Mouse (Mus musculus) intestine, embryonic 15.5 days (tissue): Measurements from ENCODE around the gene Maff. TPM values are rescaled to one million over a fixed set of nuclear protein-coding genes. Genes with fewer than 3 reads are reported as not detected.
A peak's percentile ranks its signal among the peaks of the same experiment; 100 is the strongest.

Experiments used
- ATAC-seq: fragments of 200-750 bp; cut with Nextera tagmentation; 2 replicates; pipeline ENCODE4 v1.8.0; 2017; ENCODE audit warnings: moderate TSS enrichment, moderate library complexity
- H3K27ac ChIP-seq: fragments of 300-500 bp; sonication (generic); 2 replicates; pipeline ENCODE4 v1.5.1; 2015; ENCODE audit warnings: mild to moderate bottlenecking, inconsistent platforms
- H3K27me3 ChIP-seq: fragments of 300-500 bp; sonication (generic); replicated peaks from 2 replicates; pipeline ENCODE4 v1.6.1; 2015; ENCODE audit warnings: inconsistent platforms
- H3K36me3 ChIP-seq: fragments of 300-500 bp; sonication (generic); 2 replicates; pipeline ENCODE4 v1.6.1; 2015; ENCODE audit warnings: inconsistent platforms
- H3K4me1 ChIP-seq: fragments of 300-500 bp; sonication (generic); replicated peaks from 2 replicates; pipeline ENCODE4 v1.6.1; 2015; ENCODE audit warnings: inconsistent platforms
- H3K4me2 ChIP-seq: fragments of 300-500 bp; sonication (generic); replicated peaks from 2 replicates; pipeline ENCODE4 v1.6.1; 2015; ENCODE audit warnings: mild to moderate bottlenecking, inconsistent platforms
- H3K4me3 ChIP-seq: fragments of 300-500 bp; sonication (generic); replicated peaks from 2 replicates; pipeline ENCODE4 v1.5.1; 2015; ENCODE audit warnings: inconsistent platforms
- H3K9ac ChIP-seq: fragments of 300-500 bp; sonication (generic); 2 replicates; pipeline ENCODE4 v1.6.1; 2015; ENCODE audit warnings: inconsistent platforms
- H3K9me3 ChIP-seq: fragments of 300-500 bp; sonication (generic); 2 replicates; pipeline ENCODE4 v1.6.1; 2016; ENCODE audit warnings: inconsistent platforms
- WGBS: fragments of 180-500 bp; shearing (Covaris S2); methylation state at CpG from one replicate; pipeline ENCODE4 v1.1.7; 2015; 5-methylcytosine and 5-hydroxymethylcytosine counted together
- polyA plus RNA-seq: library from polyadenylated mRNA; unstranded; fragments of >200 nt; fragmentation: Nextera tagmentation; extraction: Ambion mirVana; gene quantifications from 2 replicates; pipeline ENCODE4 v1.2.1, GENCODE M21; 2015

Maff gene
- polyA plus RNA-seq, 1 experiment from 2014 or later: 7.9 TPM

GRCm38 (mm10) chr15:79388171-79388570, 41.8 kb downstream of the Maff start:
- Histone ChIP-seq H3K4me2 (no peak overlapping the region; the same call in 1 of the 2 replicates), H3K36me3 (0 out of 2 replicates have a peak, but pooled peaks cover 2% of the 10 kb centered on the region), H3K9me3 (no peaks in the 10 kb centered on the region), H3K4me3 (no peak overlapping the region), H3K4me1 (peaks cover 52% of the 10 kb centered on the region), H3K27ac (peak overlapping the region; percentile 64), H3K27me3 (no peaks in the 10 kb centered on the region), H3K9ac (no peak overlapping the region)
- 48% methylated on average over 6 of the region's 6 CpGs for WGBS
- peak; percentile 67 for ATAC-seq

GRCm38 (mm10) chr15:79390434-79390833, 44.0 kb downstream of the Maff start:
- no peaks in the 10 kb centered on the region for H3K9me3 ChIP-seq
- H3K27me3 ChIP-seq: no peaks in the 10 kb centered on the region
- H3K4me1 ChIP-seq: peaks cover 70% of the 10 kb centered on the region
- ATAC-seq: peak; percentile 73
- 70% methylated on average over 6 of the region's 6 CpGs for WGBS
- H3K27ac ChIP-seq: 0 out of 2 replicates have a peak overlapping the region, but pooled peaks have one; percentile 44
- no peak overlapping the region for H3K4me2 ChIP-seq
- no peaks in the 10 kb centered on the region for H3K36me3 ChIP-seq
- H3K4me3 ChIP-seq: no peak overlapping the region
- no peak overlapping the region for H3K9ac ChIP-seq

GRCm38 (mm10) chr15:79391447-79392093, 45.1 kb downstream of the Maff start:
- ATAC-seq: no peak
- peaks cover 70% of the 10 kb centered on the region for H3K4me1 ChIP-seq
- no peak overlapping the region for H3K9ac ChIP-seq

GRCm38 (mm10) chr15:79392527-79392926, 46.1 kb downstream of the Maff start:
- WGBS: 77% methylated on average over 5 of the region's 5 CpGs
- no peak for ATAC-seq
- Histone ChIP-seq H3K27ac (no peak overlapping the region), H3K4me2 (no peak overlapping the region), H3K36me3 (no peaks in the 10 kb centered on the region), H3K27me3 (no peaks in the 10 kb centered on the region), H3K9me3 (no peaks in the 10 kb centered on the region), H3K4me3 (no peak overlapping the region), H3K9ac (no peak overlapping the region), H3K4me1 (peaks cover 70% of the 10 kb centered on the region)

More at GRCm38 (mm10) chr15:79391447-79392093, 45.1 kb downstream of the Maff start:
- H3K36me3 ChIP-seq: no peaks in the 10 kb centered on the region
- H3K27me3 ChIP-seq: no peaks in the 10 kb centered on the region
- H3K4me3 ChIP-seq: no peak overlapping the region
- peak overlapping the region; percentile 61 for H3K27ac ChIP-seq
- no peak overlapping the region; the same call in 1 of the 2 replicates for H3K4me2 ChIP-seq
- WGBS: 33% methylated on average over 7 of the region's 7 CpGs
- no peaks in the 10 kb centered on the region for H3K9me3 ChIP-seq

GRCm38 (mm10) chr15:79393101-79393500, 46.7 kb downstream of the Maff start:
- Histone ChIP-seq H3K27me3 (no peaks in the 10 kb centered on the region), H3K27ac (peak overlapping the region; percentile 36; the same call in 1 of the 2 replicates), H3K9ac (no peak overlapping the region), H3K4me2 (no peak overlapping the region), H3K36me3 (no peaks in the 10 kb centered on the region), H3K9me3 (no peaks in the 10 kb centered on the region), H3K4me1 (peaks cover 65% of the 10 kb centered on the region), H3K4me3 (no peak overlapping the region)
- no peak for ATAC-seq
- 85% methylated on average over 6 of the region's 6 CpGs for WGBS

- H3K27me3 ChIP-seq: no peaks in the 10 kb centered on the region
- H3K27ac ChIP-seq: no peak overlapping the region
- H3K9me3 ChIP-seq: no peaks in the 10 kb centered on the region
- H3K4me1 ChIP-seq: peaks cover 61% of the 10 kb centered on the region
- no peak overlapping the region for H3K9ac ChIP-seq
- no peak overlapping the region for H3K4me3 ChIP-seq
- no peaks in the 10 kb centered on the region for H3K36me3 ChIP-seq
- H3K4me2 ChIP-seq: no peak overlapping the region
- WGBS: 46% methylated on average over 4 of the region's 4 CpGs
- ATAC-seq: no peak
Measured at GRCm38 (mm10) chr15:79394842-79395241, 48.4 kb downstream of the Maff start.

GRCm38 (mm10) chr15:79395281-79395680, 48.9 kb downstream of the Maff start:
- no peak overlapping the region for H3K4me2 ChIP-seq
- H3K4me3 ChIP-seq: no peak overlapping the region
- H3K27ac ChIP-seq: no peak overlapping the region
- H3K9ac ChIP-seq: no peak overlapping the region
- no peak for ATAC-seq
- H3K27me3 ChIP-seq: no peaks in the 10 kb centered on the region
- no peaks in the 10 kb centered on the region for H3K9me3 ChIP-seq
- 71% methylated on average over 6 of the region's 6 CpGs for WGBS
- H3K4me1 ChIP-seq: peaks cover 61% of the 10 kb centered on the region
- no peaks in the 10 kb centered on the region for H3K36me3 ChIP-seq

GRCm38 (mm10) chr15:79396736-79397135, 50.3 kb downstream of the Maff start:
- peaks cover 60% of the 10 kb centered on the region for H3K4me1 ChIP-seq
- no peak overlapping the region for H3K4me2 ChIP-seq
- no peak overlapping the region for H3K4me3 ChIP-seq
- no peaks in the 10 kb centered on the region for H3K9me3 ChIP-seq
- no peaks in the 10 kb centered on the region for H3K36me3 ChIP-seq
- no peak overlapping the region for H3K27ac ChIP-seq
- H3K9ac ChIP-seq: no peak overlapping the region
- ATAC-seq: no peak
- H3K27me3 ChIP-seq: no peaks in the 10 kb centered on the region
- 80% methylated on average over 11 of the region's 11 CpGs for WGBS

- Histone ChIP-seq H3K4me3 (no peak overlapping the region), H3K9me3 (no peaks in the 10 kb centered on the region), H3K4me1 (peaks cover 53% of the 10 kb centered on the region), H3K27ac (no peak overlapping the region), H3K9ac (no peak overlapping the region), H3K27me3 (no peaks in the 10 kb centered on the region), H3K36me3 (no peaks in the 10 kb centered on the region), H3K4me2 (0 out of 2 replicates have a peak overlapping the region, but pooled peaks have one; percentile 11)
- 66% methylated on average over 14 of the region's 14 CpGs for WGBS
- no peak for ATAC-seq
Measured at GRCm38 (mm10) chr15:79399231-79400052, 53.0 kb downstream of the Maff start.

GRCm38 (mm10) chr15:79400134-79400974, 53.9 kb downstream of the Maff start:
- no peaks in the 10 kb centered on the region for H3K36me3 ChIP-seq
- peak overlapping the region; percentile 14 for H3K9ac ChIP-seq
- no peak overlapping the region for H3K27ac ChIP-seq
- H3K4me3 ChIP-seq: no peak overlapping the region
- no peak for ATAC-seq
- no peaks in the 10 kb centered on the region for H3K27me3 ChIP-seq
- H3K9me3 ChIP-seq: no peaks in the 10 kb centered on the region
- peaks cover 44% of the 10 kb centered on the region for H3K4me1 ChIP-seq
- H3K4me2 ChIP-seq: peak overlapping the region; percentile 90
- 55% methylated on average over 6 of the region's 6 CpGs for WGBS

GRCm38 (mm10) chr15:79400975-79401365, 54.5 kb downstream of the Maff start:
- Histone ChIP-seq H3K4me3 (0 out of 2 replicates have a peak overlapping the region, but pooled peaks have one; percentile 4), H3K9ac (peak overlapping the region; percentile 14), H3K4me1 (peaks cover 43% of the 10 kb centered on the region), H3K4me2 (peak overlapping the region; percentile 90), H3K36me3 (no peaks in the 10 kb centered on the region), H3K27me3 (no peaks in the 10 kb centered on the region), H3K27ac (no peak overlapping the region), H3K9me3 (no peaks in the 10 kb centered on the region)
- WGBS: 49% methylated on average over 7 of the region's 7 CpGs
- ATAC-seq: no peak

- Histone ChIP-seq H3K4me3 (peak overlapping the region; percentile 91), H3K4me2 (peak overlapping the region; percentile 90), H3K36me3 (no peaks in the 10 kb centered on the region), H3K27me3 (no peaks in the 10 kb centered on the region), H3K4me1 (peaks cover 43% of the 10 kb centered on the region), H3K27ac (peak overlapping the region; percentile 77), H3K9ac (peak overlapping the region; percentile 93), H3K9me3 (no peaks in the 10 kb centered on the region)
- WGBS: 17% methylated on average over 5 of the region's 5 CpGs
- ATAC-seq: no peak
Measured at GRCm38 (mm10) chr15:79402176-79402575, 55.8 kb downstream of the Maff start.
